Mouse (Mus musculus) embryonic facial prominence, embryonic 11.5 days (tissue): ENCODE data around the gene Fosl2. TPM values are rescaled to one million over a fixed set of nuclear protein-coding genes. Genes with fewer than 3 reads are reported as not detected.

Experiments
- ATAC-seq: fragments of 200-750 bp; cut with Nextera tagmentation; replicated peaks from 2 replicates; pipeline ENCODE4 v1.8.0; 2017; ENCODE audit warnings: low read depth; ENCODE audit not compliant: insufficient number of reproducible peaks, low FRiP score, low TSS enrichment
- DNase-seq: peaks from one replicate; pipeline ENCODE4 v3.0.0-alpha.2; 2015; ENCODE audit warnings: low spot score
- H3K27ac ChIP-seq: fragments of 300-500 bp; sonication (generic); replicated peaks from 2 replicates; pipeline ENCODE4 v1.5.1; 2014; ENCODE audit warnings: mild to moderate bottlenecking, low read depth, low read length, control low read depth
- H3K27me3 ChIP-seq: fragments of 300-500 bp; sonication (generic); 2 replicates; pipeline ENCODE4 v1.6.1; 2014; ENCODE audit warnings: mild to moderate bottlenecking, low read length, moderate library complexity, mixed read lengths; ENCODE audit not compliant: control insufficient read depth, insufficient read depth
- H3K36me3 ChIP-seq: fragments of 300-500 bp; sonication (generic); replicated peaks from 2 replicates; pipeline ENCODE4 v1.6.1; 2014; ENCODE audit warnings: low read depth, mild to moderate bottlenecking, low read length, moderate library complexity, mixed read lengths; ENCODE audit not compliant: control insufficient read depth, insufficient read depth
- H3K4me1 ChIP-seq: fragments of 300-500 bp; sonication (generic); 2 replicates; pipeline ENCODE4 v1.6.1; 2014; ENCODE audit warnings: low read length, mixed read lengths; ENCODE audit not compliant: control insufficient read depth, insufficient read depth
- H3K4me2 ChIP-seq: fragments of 300-500 bp; sonication (generic); 2 replicates; pipeline ENCODE4 v1.6.1; 2014; ENCODE audit warnings: low read depth, mild to moderate bottlenecking, control low read depth, low read length, moderate library complexity
- H3K4me3 ChIP-seq: fragments of 300-500 bp; sonication (generic); 2 replicates; pipeline ENCODE4 v1.5.1; 2014; ENCODE audit warnings: low read depth, low read length, control low read depth
- H3K9ac ChIP-seq: fragments of 300-500 bp; sonication (generic); replicated peaks from 2 replicates; pipeline ENCODE4 v1.6.1; 2014; ENCODE audit warnings: mild to moderate bottlenecking, control low read depth, low read length
- H3K9me3 ChIP-seq: fragments of 300-500 bp; sonication (generic); replicated peaks from 2 replicates; pipeline ENCODE4 v1.6.1; 2016; ENCODE audit warnings: mild to moderate bottlenecking, low read length, inconsistent platforms, mixed read lengths; ENCODE audit not compliant: control insufficient read depth
- WGBS: fragments of 180-500 bp; shearing (Covaris S2); extraction: QIAGEN DNeasy Blood & Tissue Kit; methylation state at CpG from one replicate; pipeline ENCODE4 v1.1.7; 2014; 5-methylcytosine and 5-hydroxymethylcytosine counted together
- polyA plus RNA-seq: library from polyadenylated mRNA; unstranded; fragments of >200 nt; fragmentation: Nextera tagmentation; extraction: Ambion mirVana; gene quantifications from 2 replicates; pipeline ENCODE4 v1.2.1, GENCODE M21; 2014

Gene Fosl2
- polyA plus RNA-seq, result 1.1 TPM in 2 replicates

DNA sequence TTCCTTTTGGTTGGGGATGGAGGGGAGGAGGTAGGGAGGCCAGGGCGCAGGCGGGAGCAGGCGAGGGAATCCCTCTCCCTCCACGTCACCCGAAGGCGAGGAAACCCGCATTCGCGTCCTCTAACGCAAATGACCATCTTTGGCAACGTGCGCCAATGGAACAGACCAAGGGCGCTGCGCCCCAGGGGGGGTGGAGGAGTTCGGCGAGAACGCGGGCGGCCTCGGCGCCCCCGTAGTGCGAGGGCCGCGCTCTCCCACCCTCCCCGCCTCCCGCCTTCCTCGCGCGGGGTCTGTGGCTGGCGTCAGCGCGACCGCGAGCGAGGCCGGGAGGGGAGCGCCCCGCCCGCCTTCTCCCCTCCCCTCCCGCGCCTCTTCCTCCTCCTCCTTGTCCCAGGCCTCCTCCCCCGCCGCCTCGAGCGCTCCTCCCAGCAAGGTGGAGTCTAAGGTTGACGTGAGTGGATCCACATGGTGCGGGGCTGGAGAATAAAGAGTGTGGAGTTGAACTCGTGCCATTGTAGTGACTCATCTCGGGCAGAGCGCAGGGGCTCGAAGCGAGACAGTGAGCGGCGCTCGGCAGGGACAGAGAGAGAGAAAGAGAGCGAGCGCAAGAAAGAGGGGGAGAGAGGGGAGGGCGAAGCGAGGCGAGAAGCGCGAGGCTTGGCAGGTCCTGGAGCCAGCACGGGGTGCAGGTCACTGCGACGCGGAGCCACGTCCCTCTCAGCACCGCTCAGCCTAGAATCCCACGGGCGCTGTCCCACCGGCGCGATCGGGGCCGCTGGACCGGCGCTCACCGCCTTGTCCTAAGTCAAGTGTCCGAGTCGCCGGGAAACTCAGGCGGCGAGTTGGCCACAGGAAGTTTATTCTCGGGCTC, at the start of gene Fosl2:
Gene Fosl2, plus strand, starts transcription at position 466 of the 871 bp plus-strand sequence.
- Histone ChIP-seq H3K27ac (peak within 1 kb of the TSS; percentile 83), H3K27me3 (peaks cover 13% of the 10 kb centered on the region), H3K9me3 (no peaks in the 10 kb centered on the region), H3K36me3 (no peaks in the 10 kb centered on the region), H3K4me2 (peak within 1 kb of the TSS; percentile 96), H3K9ac (peak within 1 kb of the TSS; percentile 40), H3K4me3 (peak within 1 kb of the TSS; percentile 48), H3K4me1 (no peaks in the 10 kb centered on the region; the same call in 1 of the 2 replicates)
- ATAC-seq (peak; percentile 76), DNase-seq (peak; percentile 91)
- under 1% methylated on average over 69 of the region's 85 CpGs for WGBS

DNA sequence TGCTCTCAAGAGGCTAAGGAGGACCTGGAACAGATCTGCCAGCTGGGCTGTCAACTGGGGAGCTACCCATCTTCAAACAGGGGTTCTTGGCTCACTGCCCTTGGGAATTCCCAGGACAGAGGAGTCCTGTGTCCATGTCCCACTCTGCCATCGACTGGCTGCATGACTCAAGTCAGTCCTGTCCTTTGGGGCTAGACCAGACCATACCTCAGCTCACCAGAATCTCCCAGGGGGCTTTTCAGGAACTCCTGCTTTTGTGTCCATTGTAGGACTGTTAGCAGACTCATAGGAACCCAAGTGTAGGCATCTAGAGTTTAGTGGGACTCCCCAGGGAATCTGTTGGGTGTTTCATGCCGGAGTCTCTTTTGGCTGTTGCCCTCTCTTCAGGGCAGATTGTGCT, 49.6 kb upstream of the Fosl2 start:
- no peak overlapping the region for H3K4me3 ChIP-seq
- no peaks in the 10 kb centered on the region for H3K36me3 ChIP-seq
- ATAC-seq, result no peak
- DNase-seq, result no peak
- no peaks in the 10 kb centered on the region for H3K27me3 ChIP-seq
- H3K4me2 ChIP-seq, result no peak overlapping the region
- H3K27ac ChIP-seq, result no peak overlapping the region
- H3K9me3 ChIP-seq, result no peaks in the 10 kb centered on the region
- 87% methylated on average over 2 of the region's 2 CpGs for WGBS
- no peak overlapping the region for H3K9ac ChIP-seq
- no peaks in the 10 kb centered on the region; the same call in 1 of the 2 replicates for H3K4me1 ChIP-seq

DNA sequence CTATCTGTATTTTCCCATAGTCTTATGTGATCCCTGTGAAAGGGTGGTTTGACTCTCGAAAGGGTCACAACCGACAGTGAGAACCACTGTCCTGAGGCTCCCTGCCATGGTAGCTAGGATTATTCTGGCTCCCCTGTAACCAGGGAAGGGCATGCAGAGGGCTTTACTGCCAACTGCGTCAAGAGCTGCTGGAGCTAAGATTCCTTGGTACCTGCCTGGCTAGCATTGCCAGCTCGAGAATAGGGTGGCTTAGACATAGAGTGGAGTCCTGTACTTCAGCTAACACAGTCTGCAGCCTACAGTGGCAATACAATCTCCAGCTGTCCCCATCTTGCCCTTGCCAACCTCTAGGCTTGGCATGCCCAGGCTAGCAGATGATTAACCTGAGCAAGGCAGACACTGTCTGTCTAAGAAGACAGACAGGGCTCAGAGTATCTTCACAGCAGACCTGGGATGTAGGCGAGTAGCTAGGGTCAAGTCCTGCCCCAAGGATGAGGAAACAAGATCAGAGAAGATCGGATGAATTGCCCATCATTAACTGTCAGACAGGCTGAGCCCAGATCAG, 49.0 kb upstream of the Fosl2 start:
- Histone ChIP-seq H3K36me3 (no peaks in the 10 kb centered on the region), H3K9ac (no peak overlapping the region), H3K4me3 (no peak overlapping the region), H3K27me3 (no peaks in the 10 kb centered on the region), H3K4me1 (no peaks in the 10 kb centered on the region; the same call in 1 of the 2 replicates), H3K9me3 (no peaks in the 10 kb centered on the region), H3K4me2 (no peak overlapping the region), H3K27ac (no peak overlapping the region)
- WGBS, result 77% methylated on average over 6 of the region's 6 CpGs
- no peak for DNase-seq
- ATAC-seq, result no peak

DNA sequence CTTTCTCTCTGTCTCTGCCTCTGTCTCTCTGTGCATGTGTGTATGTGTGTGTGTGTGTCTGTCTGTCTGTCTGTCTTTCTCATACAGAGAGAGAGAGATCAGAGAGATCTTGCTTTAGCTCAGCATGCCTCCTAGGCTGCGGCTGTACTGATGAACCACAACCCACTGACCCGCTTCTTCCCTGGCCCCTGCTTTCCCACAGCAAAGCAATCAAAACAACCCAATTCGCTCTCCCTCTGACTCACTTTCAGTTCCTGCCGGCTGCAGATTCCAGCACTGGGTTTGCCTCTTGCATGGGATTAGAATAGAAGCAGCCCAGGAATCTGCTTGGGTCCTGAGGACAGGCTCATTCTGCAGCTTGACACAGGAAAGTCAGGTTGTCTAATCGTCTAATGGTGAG, 46.1 kb upstream of the Fosl2 start:
- no peaks in the 10 kb centered on the region for H3K36me3 ChIP-seq
- DNase-seq (no peak), ATAC-seq (no peak)
- no peaks in the 10 kb centered on the region for H3K4me1 ChIP-seq
- WGBS, result 51% methylated on average over 5 of the region's 5 CpGs
- no peaks in the 10 kb centered on the region for H3K9me3 ChIP-seq
- no peak overlapping the region for H3K4me2 ChIP-seq
- no peak overlapping the region for H3K9ac ChIP-seq
- H3K27me3 ChIP-seq, result no peaks in the 10 kb centered on the region
- H3K4me3 ChIP-seq, result no peak overlapping the region
- H3K27ac ChIP-seq, result no peak overlapping the region

DNA sequence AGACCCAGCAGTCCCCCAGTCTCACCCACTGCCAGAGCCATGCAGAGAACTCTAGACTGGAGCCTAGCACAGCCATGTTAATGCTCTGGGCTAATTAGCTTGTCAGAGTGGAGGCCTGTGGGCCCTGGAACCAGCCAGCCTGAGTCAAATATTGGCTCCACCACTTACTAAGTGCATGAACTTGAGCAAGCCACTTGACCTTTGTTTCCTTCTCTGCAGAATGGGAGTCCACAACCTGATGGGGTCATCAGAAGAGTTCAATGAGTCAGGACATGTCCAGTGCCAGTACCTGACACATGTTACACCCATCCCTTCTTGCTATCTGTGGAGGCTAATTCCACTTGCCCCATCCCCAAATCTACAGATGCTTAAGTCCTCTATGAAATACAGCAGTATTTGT, 43.3 kb upstream of the Fosl2 start:
- no peak overlapping the region for H3K4me2 ChIP-seq
- no peaks in the 10 kb centered on the region for H3K27me3 ChIP-seq
- no peaks in the 10 kb centered on the region for H3K4me1 ChIP-seq
- DNase-seq (no peak), ATAC-seq (no peak)
- H3K27ac ChIP-seq, result no peak overlapping the region
- H3K9me3 ChIP-seq, result no peaks in the 10 kb centered on the region
- H3K4me3 ChIP-seq, result no peak overlapping the region
- H3K9ac ChIP-seq, result no peak overlapping the region
- no peaks in the 10 kb centered on the region for H3K36me3 ChIP-seq

DNA sequence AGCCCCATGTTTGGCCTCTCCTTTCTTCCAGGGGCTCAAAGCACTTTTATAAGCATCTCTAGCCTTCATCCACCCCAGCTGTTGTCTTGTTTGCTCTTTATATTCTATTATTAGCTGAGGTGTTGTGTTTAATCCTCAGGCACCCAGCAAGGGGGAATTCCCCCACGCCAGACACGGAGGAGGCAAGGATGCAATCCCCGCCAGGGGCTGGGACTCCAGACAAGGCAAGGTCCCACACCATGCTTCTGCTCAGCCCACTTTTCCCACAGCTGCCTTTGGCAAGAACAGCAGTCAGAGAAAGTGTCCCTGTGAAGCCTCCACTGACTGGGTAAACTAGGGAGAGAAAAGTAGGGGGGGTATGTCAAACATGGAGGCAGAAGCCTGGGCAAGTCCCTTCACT, 36.9 kb upstream of the Fosl2 start:
- H3K4me3 ChIP-seq, result no peak overlapping the region
- H3K9ac ChIP-seq, result no peak overlapping the region
- DNase-seq (no peak), ATAC-seq (no peak)
- H3K4me2 ChIP-seq, result no peak overlapping the region
- H3K4me1 ChIP-seq, result no peaks in the 10 kb centered on the region
- 88% methylated on average over 3 of the region's 3 CpGs for WGBS
- no peaks in the 10 kb centered on the region for H3K36me3 ChIP-seq
- H3K27ac ChIP-seq, result no peak overlapping the region
- H3K27me3 ChIP-seq, result no peaks in the 10 kb centered on the region
- H3K9me3 ChIP-seq, result no peaks in the 10 kb centered on the region

DNA sequence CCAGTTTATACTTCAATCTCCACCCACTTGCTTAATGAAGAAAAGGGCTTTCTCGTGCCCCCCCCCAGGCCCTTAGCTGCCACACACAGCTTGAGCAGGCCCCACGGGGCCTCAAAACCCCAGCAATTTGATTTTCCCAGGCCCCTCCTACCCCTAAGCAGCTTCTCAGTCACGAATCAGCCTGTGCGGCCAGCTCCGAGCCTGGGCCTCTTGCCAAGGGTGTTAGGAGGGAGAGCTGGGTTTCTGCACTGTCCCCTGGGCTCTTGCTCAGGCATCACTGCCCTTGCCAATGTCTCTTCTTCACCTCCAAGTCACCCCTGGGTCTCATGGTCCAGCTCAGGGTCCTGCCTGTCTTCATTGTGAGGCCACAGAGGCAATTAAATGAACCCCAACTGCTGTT, 33.1 kb upstream of the Fosl2 start:
- WGBS, result 45% methylated on average over 5 of the region's 5 CpGs
- DNase-seq (no peak), ATAC-seq (no peak)
- no peaks in the 10 kb centered on the region for H3K9me3 ChIP-seq
- no peak overlapping the region for H3K4me2 ChIP-seq
- H3K4me3 ChIP-seq, result no peak overlapping the region
- no peak overlapping the region for H3K27ac ChIP-seq
- no peak overlapping the region for H3K9ac ChIP-seq
- H3K4me1 ChIP-seq, result no peaks in the 10 kb centered on the region
- no peaks in the 10 kb centered on the region for H3K36me3 ChIP-seq
- H3K27me3 ChIP-seq, result no peaks in the 10 kb centered on the region

DNA sequence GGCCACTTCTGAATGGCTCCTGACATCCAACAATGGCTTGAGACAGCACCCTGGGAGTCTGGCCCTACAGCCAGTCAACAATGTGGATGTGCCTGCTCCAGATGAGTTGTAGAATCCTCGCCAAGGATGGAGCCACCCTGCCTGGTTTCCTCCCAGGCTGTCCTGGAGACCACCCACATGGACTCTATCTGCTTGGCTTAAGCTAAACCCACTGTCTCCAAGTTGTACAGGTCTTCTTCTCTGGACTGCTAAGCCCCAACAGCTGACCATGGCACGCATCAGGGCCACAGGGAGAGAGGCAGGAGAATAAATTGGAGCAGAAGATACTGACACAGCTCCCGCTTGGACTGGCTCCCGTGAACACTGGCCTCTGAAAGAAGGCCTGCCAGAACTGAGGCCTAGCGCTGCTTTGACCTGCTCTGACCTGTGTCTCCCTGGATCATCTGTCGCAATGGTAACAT, 32.6 kb upstream of the Fosl2 start:
- no peaks in the 10 kb centered on the region for H3K27me3 ChIP-seq
- no peaks in the 10 kb centered on the region for H3K36me3 ChIP-seq
- no peaks in the 10 kb centered on the region for H3K9me3 ChIP-seq
- H3K9ac ChIP-seq, result no peak overlapping the region
- no peak for ATAC-seq
- no peak overlapping the region for H3K4me3 ChIP-seq
- H3K4me1 ChIP-seq, result no peaks in the 10 kb centered on the region
- 78% methylated on average over 6 of the region's 6 CpGs for WGBS
- DNase-seq, result no peak
- no peak overlapping the region for H3K4me2 ChIP-seq
- no peak overlapping the region for H3K27ac ChIP-seq
